Comparison of ENCODE assay signal across 11 mouse cellular contexts in genomic region chr1:165765041-165765440, GRCm38 (mm10). TPM values are rescaled to one million over a fixed set of nuclear protein-coding genes. Genes with fewer than 3 reads are reported as not detected.
DNase-seq lines count a peak whose midpoint lies in the region; ATAC-seq and TF ChIP-seq lines count a peak whose summit lies in the region.
"Had no signal": no experiment of that assay in that cellular context is flagged by ENCODE, and none has a peak within 500 bp of the region (broad histone marks: within the 10 kb centered on the region; RNA-seq: fewer than 3 reads in every experiment).

No protein-coding gene starts in this region.

- WGBS in forebrain, embryonic 12.5 days, result 86% methylated on average over 11 of the region's 11 CpGs
- WGBS in forebrain, embryonic 14.5 days, result 88% methylated on average over 11 of the region's 11 CpGs
- 87% methylated on average over 11 of the region's 11 CpGs for WGBS in lung, embryonic 15.5 days
- WGBS in intestine, postnatal 0 days, result 86% methylated on average over 11 of the region's 11 CpGs
- WGBS in neural tube, embryonic 15.5 days, result 87% methylated on average over 11 of the region's 11 CpGs

- H3K36me3 ChIP-seq in forebrain, embryonic 12.5 days (replicated peaks), result no peaks in the 10 kb centered on the region
- H3K36me3 ChIP-seq in forebrain, embryonic 14.5 days (ENCODE audit: control insufficient read depth, insufficient read depth, low read length), result no peaks in the 10 kb centered on the region
- H3K36me3 ChIP-seq in lung, embryonic 15.5 days, result no peaks in the 10 kb centered on the region
- H3K36me3 ChIP-seq in intestine, postnatal 0 days (ENCODE audit: control insufficient read depth, insufficient read depth), result no peaks in the 10 kb centered on the region
- H3K36me3 ChIP-seq in neural tube, embryonic 15.5 days, result no peaks in the 10 kb centered on the region

- no peak overlapping the region for H3K9ac ChIP-seq in forebrain, embryonic 12.5 days
- no peak overlapping the region for H3K9ac ChIP-seq in forebrain, embryonic 14.5 days (ENCODE audit: low read length)
- H3K9ac ChIP-seq in lung, embryonic 15.5 days, result no peak overlapping the region
- H3K9ac ChIP-seq in intestine, postnatal 0 days (ENCODE audit: low read depth, low read length), result no peak overlapping the region
- H3K9ac ChIP-seq in neural tube, embryonic 15.5 days (replicated peaks), result no peak overlapping the region

- H3K9me3 ChIP-seq in forebrain, embryonic 12.5 days, result no peaks in the 10 kb centered on the region
- no peaks in the 10 kb centered on the region for H3K9me3 ChIP-seq in forebrain, embryonic 14.5 days (replicated peaks; ENCODE audit: control insufficient read depth, low read length)
- H3K9me3 ChIP-seq in lung, embryonic 15.5 days, result no peaks in the 10 kb centered on the region
- H3K9me3 ChIP-seq in intestine, postnatal 0 days (ENCODE audit: control insufficient read depth), result no peaks in the 10 kb centered on the region
- no peaks in the 10 kb centered on the region for H3K9me3 ChIP-seq in neural tube, embryonic 15.5 days (replicated peaks)

- no peak for DNase-seq in forebrain, embryonic 14.5 days (ENCODE audit: low spot score)
- DNase-seq in lung, postnatal 14 days, result no peak
- DNase-seq in gastrocnemius, adult 18-20 months (ENCODE audit: low spot score), result no peak
- no peak for DNase-seq in adrenal gland, adult 18-20 months (ENCODE audit: low spot score in 2 of 2)
- DNase-seq: right cerebral cortex, postnatal 25 days; thymus, postnatal 36 days had no signal

- H3K4me3 ChIP-seq in forebrain, embryonic 12.5 days (replicated peaks), result no peak overlapping the region
- H3K4me3 ChIP-seq in forebrain, embryonic 14.5 days (ENCODE audit: low read depth, low read length), result no peak overlapping the region
- no peak overlapping the region for H3K4me3 ChIP-seq in lung, embryonic 15.5 days
- H3K4me3 ChIP-seq in intestine, postnatal 0 days (ENCODE audit: low read depth, low read length), result no peak overlapping the region
- H3K4me3 ChIP-seq in neural tube, embryonic 15.5 days (replicated peaks), result no peak overlapping the region

- no peak overlapping the region for H3K27ac ChIP-seq in forebrain, embryonic 12.5 days
- H3K27ac ChIP-seq in forebrain, embryonic 14.5 days (ENCODE audit: low read depth, low read length), result no peak overlapping the region
- no peak overlapping the region for H3K27ac ChIP-seq in lung, embryonic 15.5 days
- H3K27ac ChIP-seq in intestine, postnatal 0 days (ENCODE audit: low read depth, low read length), result no peak overlapping the region
- H3K27ac ChIP-seq in neural tube, embryonic 15.5 days (replicated peaks), result no peak overlapping the region

- peaks cover 13% of the 10 kb centered on the region for H3K4me1 ChIP-seq in forebrain, embryonic 12.5 days
- peaks cover 10% of the 10 kb centered on the region for H3K4me1 ChIP-seq in forebrain, embryonic 14.5 days (ENCODE audit: control insufficient read depth, insufficient read depth, low read length)
- peaks cover 17% of the 10 kb centered on the region for H3K4me1 ChIP-seq in lung, embryonic 15.5 days
- no peaks in the 10 kb centered on the region for H3K4me1 ChIP-seq in intestine, postnatal 0 days (replicated peaks; ENCODE audit: control insufficient read depth, insufficient read depth, low read length)
- peaks cover 21% of the 10 kb centered on the region for H3K4me1 ChIP-seq in neural tube, embryonic 15.5 days

- H3K4me2 ChIP-seq in forebrain, embryonic 12.5 days, result peak overlapping the region; percentile 87; the same call in 1 of the 2 replicates
- H3K4me2 ChIP-seq in forebrain, embryonic 14.5 days (ENCODE audit: low read length), result no peak overlapping the region
- peak overlapping the region; percentile 92; the same call in 1 of the 2 replicates for H3K4me2 ChIP-seq in lung, embryonic 15.5 days
- H3K4me2 ChIP-seq in intestine, postnatal 0 days (replicated peaks; ENCODE audit: low read depth), result peak overlapping the region; percentile 94; the same call in 1 of the 2 replicates
- H3K4me2 ChIP-seq in neural tube, embryonic 15.5 days, result peak overlapping the region; percentile 92; the same call in 1 of the 2 replicates

- no peak for ATAC-seq in forebrain, embryonic 12.5 days (ENCODE audit: low FRiP score)
- ATAC-seq in forebrain, embryonic 14.5 days, result no peak
- no peak for ATAC-seq in lung, embryonic 15.5 days (ENCODE audit: borderline replicate concordance, extremely low read depth, low FRiP score, low TSS enrichment)
- ATAC-seq in intestine, postnatal 0 days, result no peak
- ATAC-seq in neural tube, embryonic 15.5 days (ENCODE audit: low FRiP score), result no peak
- ATAC-seq: inflammation-experienced regulatory T-cells, adult 6 months had no signal

- TF ChIP-seq CTCF in intestine, postnatal 0 days (IDR thresholded peaks at IDR 0.05; ENCODE audit: low read depth), result no peak

- peaks cover 31% of the 10 kb centered on the region for H3K27me3 ChIP-seq in forebrain, embryonic 12.5 days
- H3K27me3 ChIP-seq in forebrain, embryonic 14.5 days (replicated peaks; ENCODE audit: control insufficient read depth, insufficient read depth, low read length), result no peaks in the 10 kb centered on the region; the same call in 1 of the 2 replicates
- no peaks in the 10 kb centered on the region for H3K27me3 ChIP-seq in lung, embryonic 15.5 days
- no peaks in the 10 kb centered on the region for H3K27me3 ChIP-seq in intestine, postnatal 0 days (replicated peaks; ENCODE audit: control insufficient read depth, insufficient read depth, low read length)
- peaks cover 19% of the 10 kb centered on the region for H3K27me3 ChIP-seq in neural tube, embryonic 15.5 days (replicated peaks)

RNA-seq across cellular contexts. Expression of gene Creg1, which starts 1.5 kb away (rescaled TPM):
- 26.3 and 27.2 TPM in 2 replicates for polyA plus RNA-seq in forebrain, embryonic 12.5 days (2016; fragmentation: Nextera tagmentation; extraction: Ambion mirVana)
- 26.0 and 28.8 TPM in 2 replicates for polyA plus RNA-seq in forebrain, embryonic 14.5 days (2014; fragmentation: Nextera tagmentation; extraction: Ambion mirVana)
- polyA plus RNA-seq in lung, embryonic 15.5 days (2015; fragmentation: Nextera tagmentation; extraction: Ambion mirVana), result 66.3 and 74.9 TPM in 2 replicates
- 195 and 201 TPM in 2 replicates for polyA plus RNA-seq in intestine, postnatal 0 days (2015; fragmentation: Nextera tagmentation; extraction: Ambion mirVana)
- polyA plus RNA-seq in neural tube, embryonic 15.5 days (2015; fragmentation: Nextera tagmentation; extraction: Ambion mirVana), result 45.7 and 47.1 TPM in 2 replicates
- total RNA-seq in gastrocnemius, adult 18-20 months (2021), result 10 to 100 TPM; 54.3 to 62.4 TPM
- total RNA-seq in adrenal gland, adult 18-20 months (2021), result 10 to 100 TPM; 68.6 to 77.2 TPM

RNA-seq across cellular contexts. Expression of gene Cd247, which starts 23.4 kb away (rescaled TPM):
- 1.1 and 2.4 TPM in 2 replicates for polyA plus RNA-seq in forebrain, embryonic 12.5 days (2016; fragmentation: Nextera tagmentation; extraction: Ambion mirVana)
- polyA plus RNA-seq in forebrain, embryonic 14.5 days (2014; fragmentation: Nextera tagmentation; extraction: Ambion mirVana), result 0.97 and 1.6 TPM in 2 replicates
- polyA plus RNA-seq in lung, embryonic 15.5 days (2015; fragmentation: Nextera tagmentation; extraction: Ambion mirVana), result 1.3 and 2.6 TPM in 2 replicates
- polyA plus RNA-seq in intestine, postnatal 0 days (2015; fragmentation: Nextera tagmentation; extraction: Ambion mirVana), result 0.50 and 0.52 TPM in 2 replicates
- 0.70 and 7.6 TPM in 2 replicates for polyA plus RNA-seq in neural tube, embryonic 15.5 days (2015; fragmentation: Nextera tagmentation; extraction: Ambion mirVana)
- under 1 TPM; 0.23 to 0.26 TPM for total RNA-seq in gastrocnemius, adult 18-20 months (2021)
- total RNA-seq in adrenal gland, adult 18-20 months (2021), result under 1 TPM; 0.20 to 0.74 TPM

RNA-seq across cellular contexts. Expression of gene Rcsd1, which starts 55.5 kb away (rescaled TPM):
- 6.7 and 8.1 TPM in 2 replicates for polyA plus RNA-seq in forebrain, embryonic 12.5 days (2016; fragmentation: Nextera tagmentation; extraction: Ambion mirVana)
- 3.3 and 4.4 TPM in 2 replicates for polyA plus RNA-seq in forebrain, embryonic 14.5 days (2014; fragmentation: Nextera tagmentation; extraction: Ambion mirVana)
- polyA plus RNA-seq in lung, embryonic 15.5 days (2015; fragmentation: Nextera tagmentation; extraction: Ambion mirVana), result 37.8 and 42.8 TPM in 2 replicates
- 11.7 and 14.2 TPM in 2 replicates for polyA plus RNA-seq in intestine, postnatal 0 days (2015; fragmentation: Nextera tagmentation; extraction: Ambion mirVana)
- polyA plus RNA-seq in neural tube, embryonic 15.5 days (2015; fragmentation: Nextera tagmentation; extraction: Ambion mirVana), result 8.1 and 29.8 TPM in 2 replicates
- 100 to 1,000 TPM in 1 of 2 experiments, 10 to 100 TPM in 1; 89.6 to 103 TPM for total RNA-seq in gastrocnemius, adult 18-20 months (2021)
- 10 to 100 TPM; 13.5 to 15.2 TPM for total RNA-seq in adrenal gland, adult 18-20 months (2021)
